In genomic region chr11:108319162-108319561, GRCm38 (mm10) we compare ENCODE assay signal across 21 mouse cellular contexts. TPM values are rescaled to one million over a fixed set of nuclear protein-coding genes. Genes with fewer than 3 reads are reported as not detected.
DNase-seq lines count a peak whose midpoint lies in the region; ATAC-seq lines count a peak whose summit lies in the region.
"Had no signal": no experiment of that assay in that cellular context is flagged by ENCODE, and none has a peak within 500 bp of the region (broad histone marks: within the 10 kb centered on the region; RNA-seq: fewer than 3 reads in every experiment).

No protein-coding gene starts in this region.

- no peaks in the 10 kb centered on the region for H3K36me3 ChIP-seq in hindbrain, embryonic 11.5 days (ENCODE audit: control insufficient read depth, insufficient read depth, low read length)
- no peaks in the 10 kb centered on the region for H3K36me3 ChIP-seq in hindbrain, embryonic 12.5 days
- no peaks in the 10 kb centered on the region for H3K36me3 ChIP-seq in liver, embryonic 16.5 days (ENCODE audit: control insufficient read depth, insufficient read depth)
- H3K36me3 ChIP-seq: limb, embryonic 12.5 days had no signal

- H3K4me3 ChIP-seq in hindbrain, embryonic 11.5 days (ENCODE audit: low read depth, low read length) = no peak overlapping the region
- H3K4me3 ChIP-seq in hindbrain, embryonic 12.5 days = no peak overlapping the region
- no peak overlapping the region for H3K4me3 ChIP-seq in liver, embryonic 16.5 days (ENCODE audit: low read depth, low read length)
- H3K4me3 ChIP-seq: gastrocnemius, adult 2 months; limb, embryonic 12.5 days had no signal

- H3K9ac ChIP-seq in hindbrain, embryonic 11.5 days (ENCODE audit: low read depth, low read length) = 0 out of 2 replicates have a peak overlapping the region, but pooled peaks have one; percentile 7
- no peak overlapping the region for H3K9ac ChIP-seq in hindbrain, embryonic 12.5 days
- no peak overlapping the region for H3K9ac ChIP-seq in liver, embryonic 16.5 days (ENCODE audit: low read depth, low read length)
- H3K9ac ChIP-seq: forebrain, postnatal 0 days; limb, embryonic 12.5 days; lung, embryonic 14.5 days had no signal

- WGBS in hindbrain, embryonic 11.5 days = 87% methylated on average over 11 of the region's 11 CpGs
- 89% methylated on average over 11 of the region's 11 CpGs for WGBS in hindbrain, embryonic 12.5 days
- 57% methylated on average over 11 of the region's 11 CpGs for WGBS in liver, embryonic 16.5 days (ENCODE audit: insufficient replicate concordance)

- no peak overlapping the region for H3K27ac ChIP-seq in hindbrain, embryonic 11.5 days (ENCODE audit: low read depth, low read length)
- H3K27ac ChIP-seq in hindbrain, embryonic 12.5 days = no peak overlapping the region
- no peak overlapping the region for H3K27ac ChIP-seq in liver, embryonic 16.5 days (ENCODE audit: low read length)
- H3K27ac ChIP-seq: gastrocnemius, adult 2 months; hindbrain, postnatal 0 days; limb, embryonic 12.5 days; stomach, postnatal 0 days had no signal

- ATAC-seq in frontal cortex, adult (ENCODE audit: low TSS enrichment) = 0 out of 2 replicates have a peak, but pooled peaks have one; percentile 21
- ATAC-seq in hindbrain, embryonic 11.5 days (ENCODE audit: low FRiP score) = no peak
- ATAC-seq in hindbrain, embryonic 12.5 days (ENCODE audit: low FRiP score) = no peak
- peak; percentile 27; the same call in 1 of the 2 replicates for ATAC-seq in liver, embryonic 16.5 days (ENCODE audit: low read depth)
- ATAC-seq: activated CD4-positive, CD25-positive, alpha-beta regulatory T cell, adult 4 months; CD4-positive, CD25-positive, alpha-beta regulatory T cell, adult 4 months; forebrain, postnatal 0 days; hindbrain, postnatal 0 days; intestine, postnatal 0 days had no signal

- no peaks in the 10 kb centered on the region for H3K9me3 ChIP-seq in hindbrain, embryonic 11.5 days (ENCODE audit: control insufficient read depth, low read length)
- no peaks in the 10 kb centered on the region for H3K9me3 ChIP-seq in hindbrain, embryonic 12.5 days (replicated peaks)
- H3K9me3 ChIP-seq in liver, embryonic 16.5 days (replicated peaks; ENCODE audit: control insufficient read depth, low read length) = no peaks in the 10 kb centered on the region
- H3K9me3 ChIP-seq: limb, embryonic 12.5 days had no signal

- no peak overlapping the region for H3K4me2 ChIP-seq in hindbrain, embryonic 11.5 days (replicated peaks; ENCODE audit: low read depth, low read length)
- H3K4me2 ChIP-seq in hindbrain, embryonic 12.5 days (replicated peaks) = no peak overlapping the region
- H3K4me2 ChIP-seq in liver, embryonic 16.5 days (ENCODE audit: low read depth, low read length) = no peak overlapping the region
- H3K4me2 ChIP-seq: limb, embryonic 12.5 days; lung, embryonic 14.5 days had no signal

- H3K27me3 ChIP-seq in hindbrain, embryonic 11.5 days (ENCODE audit: control insufficient read depth, insufficient read depth, low read length) = no peaks in the 10 kb centered on the region
- H3K27me3 ChIP-seq in hindbrain, embryonic 12.5 days = no peaks in the 10 kb centered on the region
- no peaks in the 10 kb centered on the region for H3K27me3 ChIP-seq in liver, embryonic 16.5 days (ENCODE audit: control insufficient read depth, insufficient read depth, low read depth, low read length)
- H3K27me3 ChIP-seq: limb, embryonic 12.5 days had no signal

- no peak for DNase-seq in frontal cortex, postnatal 14 days (ENCODE audit: low spot score in 2 of 2)
- DNase-seq in hindbrain, embryonic 11.5 days (ENCODE audit: low spot score) = no peak
- peak; percentile 29 for DNase-seq in brain, adult 2 months (ENCODE audit: low read depth, low spot score)
- no peak for DNase-seq in right cerebral cortex, adult 18-20 months
- DNase-seq: adrenal gland, postnatal 10 days; cerebellum, adult 11 months; cerebellum, postnatal 10 days; forebrain, postnatal 0 days; gastrocnemius, adult 2 months; heart, postnatal 4 days; lung, embryonic 14.5 days; lung, postnatal 4 days had no signal

- no peaks in the 10 kb centered on the region for H3K4me1 ChIP-seq in hindbrain, embryonic 11.5 days (replicated peaks; ENCODE audit: control insufficient read depth, insufficient read depth, low read length)
- H3K4me1 ChIP-seq in hindbrain, embryonic 12.5 days = peaks cover 4% of the 10 kb centered on the region; the same call in 1 of the 2 replicates
- H3K4me1 ChIP-seq in liver, embryonic 16.5 days (ENCODE audit: control insufficient read depth, low read depth, low read length) = no peaks in the 10 kb centered on the region

RNA-seq across cellular contexts. Expression of gene Apoh, which starts 24.0 kb away (rescaled TPM):
- polyA plus RNA-seq in hindbrain, embryonic 11.5 days (2014; fragmentation: Nextera tagmentation; extraction: Ambion mirVana) = 0.19 and 0.25 TPM in 2 replicates
- polyA plus RNA-seq in hindbrain, embryonic 12.5 days (2016; fragmentation: Nextera tagmentation; extraction: Ambion mirVana) = 0.18 TPM in 1 of 2 replicates, not detected in the other
- polyA plus RNA-seq in liver, embryonic 16.5 days (2015; fragmentation: Nextera tagmentation; extraction: Ambion mirVana) = 970 and 1,131 TPM in 2 replicates
- polyA plus RNA-seq: activated CD4-positive, CD25-positive, alpha-beta regulatory T cell, adult 4 months; CD4-positive, CD25-positive, alpha-beta regulatory T cell, adult 4 months; limb, embryonic 12.5 days had no signal

RNA-seq across cellular contexts. Expression of gene Prkca, which starts 24.6 kb away (rescaled TPM):
- polyA plus RNA-seq in hindbrain, embryonic 11.5 days (2014; fragmentation: Nextera tagmentation; extraction: Ambion mirVana) = 4.1 and 6.0 TPM in 2 replicates
- 8.3 and 8.7 TPM in 2 replicates for polyA plus RNA-seq in hindbrain, embryonic 12.5 days (2016; fragmentation: Nextera tagmentation; extraction: Ambion mirVana)
- 2.4 and 3.4 TPM in 2 replicates for polyA plus RNA-seq in liver, embryonic 16.5 days (2015; fragmentation: Nextera tagmentation; extraction: Ambion mirVana)

Comparison
In these comparisons a context has a peak if more than half of its experiments do, and no peak if none do; other contexts are left out.
1. ATAC-seq: peak in frontal cortex, adult (single experiment) and liver, embryonic 16.5 days (single experiment); none in hindbrain, embryonic 11.5 days (single experiment) and hindbrain, embryonic 12.5 days (single experiment).
2. RNA of gene Apoh, which starts 24.0 kb away (polyA plus RNA-seq): 970 to 1,131 TPM in liver, embryonic 16.5 days; 0.19 to 0.25 TPM in hindbrain, embryonic 11.5 days and 0.18 TPM in hindbrain, embryonic 12.5 days; every median in the first group is over 100 times any median in the second.